Mouse (Mus musculus) olfactory bulb, adult 2 months (tissue): ENCODE results near the gene Rlf. TPM values are rescaled to one million over a fixed set of nuclear protein-coding genes. Genes with fewer than 3 reads are reported as not detected.

Source experiments
- H3K27ac ChIP-seq: fragments of 200-500 bp; 2 replicates; pipeline ENCODE4 v1.5.1; 2012; ENCODE audit warnings: low read depth, low read length; ENCODE audit not compliant: insufficient read depth
- H3K4me1 ChIP-seq: fragments of 200-500 bp; 2 replicates; pipeline ENCODE4 v1.6.1; 2012; ENCODE audit warnings: low read length; ENCODE audit not compliant: control insufficient read depth, insufficient read depth
- H3K4me3 ChIP-seq: fragments of 200-500 bp; 2 replicates; pipeline ENCODE4 v1.5.1; 2012; ENCODE audit warnings: mild to moderate bottlenecking, low read depth, low read length, moderate library complexity; ENCODE audit not compliant: insufficient read depth
- CTCF ChIP-seq: fragments of 200-500 bp; IDR thresholded peaks from 2 replicates; pipeline ENCODE4 v1.5.1; 2012; ENCODE audit warnings: low read depth, mild to moderate bottlenecking, low read length, moderate library complexity; ENCODE audit not compliant: insufficient read depth
- POLR2A ChIP-seq: fragments of 200-500 bp; IDR thresholded peaks from 2 replicates; pipeline ENCODE4 v1.6.1; 2012; ENCODE audit warnings: mild to moderate bottlenecking, low read depth, low read length, moderate library complexity; ENCODE audit not compliant: insufficient read depth
- WGBS: fragments of 180-500 bp; shearing (Covaris S2); methylation state at CpG from one replicate; pipeline ENCODE4 v1.1.7; 2018; 5-methylcytosine and 5-hydroxymethylcytosine counted together
- polyA plus RNA-seq: library from polyadenylated mRNA; stranded (reverse); fragments of >200 nt; gene quantifications from 2 replicates; pipeline ENCODE4 v1.2.4, GENCODE M21; 2012; ENCODE audit warnings: low replicate concordance; ENCODE audit not compliant: missing spikeins, insufficient read depth, insufficient read length

Gene Rlf
- not detected in 2 replicates for polyA plus RNA-seq

DNA sequence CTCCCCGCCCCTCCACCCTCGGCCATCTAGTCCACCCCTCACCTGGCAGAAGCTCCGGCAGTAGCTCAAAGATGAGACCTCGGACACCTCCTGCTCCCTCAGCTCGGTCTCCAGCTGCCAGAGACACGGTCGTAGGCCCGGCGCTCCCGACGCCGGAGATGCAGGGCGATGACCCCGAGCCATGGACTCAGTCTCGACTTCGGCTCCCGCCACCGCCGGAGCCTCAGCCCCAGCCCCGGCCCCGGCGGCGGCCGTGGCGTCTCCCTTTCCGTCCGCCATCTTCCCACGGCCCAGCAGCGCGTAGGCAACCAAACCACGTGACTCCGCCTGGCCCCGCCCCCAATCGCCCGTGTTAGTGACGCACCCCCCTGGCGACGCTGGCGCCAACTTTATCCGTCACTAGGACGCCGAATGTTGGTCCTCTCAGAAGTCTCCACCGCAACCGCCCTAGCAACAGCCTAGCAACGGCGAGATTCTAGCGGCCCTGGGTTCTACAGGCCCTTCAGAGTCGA is at the start of gene Rlf:
Gene Rlf (minus strand): TSS at position 292 of the 512 bp plus-strand sequence.
- peak within 1 kb of the TSS; percentile 78 for H3K4me3 ChIP-seq
- TF ChIP-seq CTCF (no peak), POLR2A (peak; percentile 91)
- peaks cover 4% of the 10 kb centered on the region; the same call in 1 of the 2 replicates for H3K4me1 ChIP-seq
- H3K27ac ChIP-seq: peak within 1 kb of the TSS; percentile 68
- WGBS: under 1% methylated on average over 47 of the region's 48 CpGs

DNA sequence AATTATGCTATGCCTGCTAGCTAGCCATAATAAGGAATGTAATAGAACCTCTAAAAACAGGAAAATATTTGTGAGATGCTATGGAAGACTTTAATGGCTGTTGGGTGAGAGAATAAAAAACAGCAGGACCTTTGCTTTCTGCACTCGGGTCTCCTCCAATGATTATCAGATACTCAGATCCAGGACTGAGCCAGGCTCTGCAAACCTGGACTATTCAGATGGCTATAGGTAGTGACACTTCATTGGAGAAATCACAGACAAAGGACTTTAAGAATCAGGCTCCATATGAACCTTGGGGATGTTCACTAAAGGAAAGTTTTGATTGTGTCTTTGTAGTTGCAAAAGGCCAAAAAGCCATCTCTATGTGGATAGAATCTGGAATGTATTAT is 26.7 kb upstream of the Rlf start:
- H3K27ac ChIP-seq: no peak overlapping the region
- TF ChIP-seq CTCF (no peak), POLR2A (no peak)
- 82% methylated on average over 1 of the region's 1 CpGs for WGBS
- no peak overlapping the region for H3K4me3 ChIP-seq
- no peaks in the 10 kb centered on the region for H3K4me1 ChIP-seq

DNA sequence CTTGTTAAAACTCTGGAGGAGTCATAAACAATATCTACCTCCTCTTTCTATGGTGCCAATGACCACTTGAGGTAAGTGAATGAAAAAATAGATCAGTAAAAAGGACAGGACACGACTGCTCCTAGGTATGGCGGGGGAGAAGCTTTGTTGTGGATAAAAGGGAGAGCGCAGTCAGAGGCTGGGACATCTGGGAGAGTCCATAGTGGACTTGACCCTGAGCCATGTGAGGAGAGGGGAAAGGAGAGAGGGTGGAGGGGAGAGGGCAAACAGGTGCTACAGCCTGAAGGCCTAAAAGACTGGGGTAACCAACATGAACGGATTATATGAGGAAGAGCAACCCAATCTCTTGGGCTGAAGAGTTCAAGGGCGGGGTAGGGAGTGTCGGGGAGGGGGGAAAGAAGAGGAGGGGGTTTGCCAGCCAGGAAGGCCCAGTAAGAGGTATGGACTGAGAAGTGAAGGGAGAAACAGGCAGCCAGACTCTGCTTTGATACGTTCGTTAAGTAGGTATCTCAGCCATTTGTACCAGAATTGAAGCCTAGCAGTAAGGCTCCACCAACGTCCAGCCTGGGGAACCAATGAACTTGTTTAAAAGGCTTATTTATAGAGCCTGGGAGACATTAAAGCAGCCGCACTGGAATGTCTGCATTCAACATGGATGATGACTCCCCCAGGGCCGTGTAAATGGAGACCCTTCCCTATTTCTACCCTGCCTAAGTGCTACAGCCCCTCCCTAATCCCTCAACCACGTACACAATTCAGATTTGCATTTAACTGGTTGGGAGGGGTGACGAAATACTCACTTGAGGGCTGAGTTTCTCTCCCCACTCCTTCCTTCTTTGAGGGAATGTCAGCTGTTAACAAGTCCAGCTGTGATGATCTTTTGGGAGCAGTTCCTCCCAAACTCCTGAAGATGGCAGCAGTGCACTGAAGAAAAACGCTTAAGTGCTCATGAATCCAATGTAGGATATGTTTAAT is 26.0 kb upstream of the Rlf start:
- WGBS: 47% methylated on average over 14 of the region's 14 CpGs
- H3K27ac ChIP-seq: no peak overlapping the region
- TF ChIP-seq POLR2A (no peak), CTCF (no peak)
- no peak overlapping the region for H3K4me3 ChIP-seq
- H3K4me1 ChIP-seq: no peaks in the 10 kb centered on the region

DNA sequence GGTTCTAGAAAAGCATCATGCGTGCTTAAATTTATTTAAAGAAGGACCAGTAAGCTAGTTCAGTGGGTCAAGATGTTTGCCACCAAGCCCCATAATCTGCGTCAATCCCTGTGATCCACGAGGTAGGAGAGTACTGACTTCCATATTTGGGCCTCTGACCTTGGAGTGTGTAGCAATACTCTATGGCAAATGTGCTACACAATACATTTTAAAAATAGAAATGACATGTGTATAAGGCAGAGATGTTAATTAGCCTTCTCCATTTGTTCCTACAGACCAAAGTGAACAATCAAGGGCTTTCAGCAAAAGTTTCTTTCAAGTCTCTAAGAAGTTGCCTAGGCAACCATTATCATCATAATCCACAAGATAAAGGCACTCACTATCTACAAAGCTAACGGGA is 25.0 kb upstream of the Rlf start:
- WGBS: 40% methylated on average over 4 of the region's 4 CpGs
- TF ChIP-seq CTCF (no peak), POLR2A (no peak)
- Histone ChIP-seq H3K4me1 (no peaks in the 10 kb centered on the region), H3K27ac (no peak overlapping the region), H3K4me3 (no peak overlapping the region)

DNA sequence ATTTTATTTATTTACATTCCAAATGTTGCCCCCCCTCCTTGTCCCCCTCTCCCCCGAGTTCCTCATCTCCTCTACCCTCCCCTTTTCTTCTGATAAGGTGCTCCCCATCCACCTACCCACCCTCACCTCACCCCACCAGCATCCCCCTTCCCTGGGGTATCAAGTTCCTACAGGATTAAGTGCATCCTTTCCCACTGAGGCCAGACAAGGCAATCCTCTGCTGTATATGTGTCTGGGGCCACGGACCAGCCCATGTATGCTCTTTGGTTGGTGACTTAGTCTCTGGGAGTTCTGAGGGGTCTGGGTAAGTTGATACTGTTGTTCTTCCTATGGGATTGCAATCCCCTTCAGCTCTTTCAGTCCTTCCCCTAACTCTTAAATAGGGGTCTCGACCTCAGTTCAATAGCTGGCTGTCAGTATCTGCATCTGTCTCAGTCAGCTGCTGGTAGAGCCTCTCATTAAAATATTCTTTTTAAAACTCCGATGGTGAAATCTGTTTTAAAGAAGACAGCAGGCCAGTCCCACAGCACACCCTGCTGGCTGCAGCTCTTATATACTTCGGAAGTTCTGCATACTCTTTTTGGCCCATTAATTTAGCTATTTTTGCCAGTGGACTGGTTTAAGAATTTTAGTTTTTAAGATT is 17.0 kb upstream of the Rlf start:
- peaks cover 5% of the 10 kb centered on the region; the same call in 1 of the 2 replicates for H3K4me1 ChIP-seq
- no peak overlapping the region for H3K27ac ChIP-seq
- 9% methylated on average over 5 of the region's 5 CpGs for WGBS
- H3K4me3 ChIP-seq: no peak overlapping the region
- TF ChIP-seq POLR2A (no peak), CTCF (no peak)

DNA sequence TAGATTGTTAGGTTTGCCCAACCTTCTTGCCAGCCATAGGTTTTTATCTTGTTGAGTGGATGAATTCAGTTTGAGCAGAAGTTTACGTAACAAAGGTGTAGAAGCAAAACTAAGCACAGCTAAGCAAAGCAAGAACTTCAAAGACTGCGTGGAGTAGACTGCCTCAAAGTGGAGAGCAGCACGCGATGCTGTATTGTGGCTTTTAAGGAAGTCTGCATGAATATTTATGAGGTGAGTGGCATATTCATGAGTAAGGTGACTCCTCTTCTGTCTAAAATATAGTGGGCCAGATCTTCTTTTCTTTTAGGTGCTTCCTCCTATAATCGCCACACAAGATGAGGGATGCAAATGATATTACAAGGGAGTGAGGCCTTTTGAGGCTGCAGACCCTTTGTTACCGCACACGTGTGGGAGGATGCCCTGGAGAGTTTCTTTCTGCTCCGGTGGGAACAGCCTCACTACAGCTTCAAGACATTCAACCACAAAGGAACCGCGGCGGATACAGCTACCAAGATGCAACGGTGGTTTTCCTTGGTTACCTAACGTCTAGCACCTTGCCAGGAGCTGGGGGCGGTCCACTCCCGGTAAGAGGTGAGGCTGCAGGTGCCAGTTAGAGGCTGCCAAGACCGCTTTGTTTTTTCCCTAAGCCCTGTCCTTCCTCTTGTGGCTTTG is 16.2 kb upstream of the Rlf start:
- peaks cover 5% of the 10 kb centered on the region; the same call in 1 of the 2 replicates for H3K4me1 ChIP-seq
- H3K27ac ChIP-seq: no peak overlapping the region
- no peak overlapping the region for H3K4me3 ChIP-seq
- 14% methylated on average over 16 of the region's 16 CpGs for WGBS
- TF ChIP-seq CTCF (no peak), POLR2A (no peak)

DNA sequence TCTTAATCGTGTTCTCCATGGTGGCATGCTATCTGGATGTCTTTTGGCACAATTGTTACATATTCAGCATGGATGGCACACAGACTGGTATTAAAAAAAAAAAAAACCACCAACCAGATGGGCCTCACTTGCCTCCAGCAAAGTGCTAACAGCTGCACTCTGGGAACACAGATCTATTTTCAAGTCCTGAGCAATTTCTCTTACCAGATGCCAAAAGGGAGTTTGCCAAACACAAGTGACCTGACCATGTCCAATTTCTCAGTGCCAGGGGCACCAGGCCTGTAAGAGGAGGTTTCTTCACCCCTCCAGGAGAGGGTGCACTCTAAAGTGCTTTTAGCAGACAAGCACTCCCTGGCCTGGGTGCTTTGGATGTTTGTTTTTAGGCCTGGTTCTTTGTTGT is 12.2 kb upstream of the Rlf start:
- WGBS: 18% methylated on average over 1 of the region's 1 CpGs
- no peak overlapping the region for H3K27ac ChIP-seq
- no peak overlapping the region for H3K4me3 ChIP-seq
- peaks cover 5% of the 10 kb centered on the region; the same call in 1 of the 2 replicates for H3K4me1 ChIP-seq
- no peak for TF ChIP-seq POLR2A
- TF ChIP-seq CTCF: no peak

DNA sequence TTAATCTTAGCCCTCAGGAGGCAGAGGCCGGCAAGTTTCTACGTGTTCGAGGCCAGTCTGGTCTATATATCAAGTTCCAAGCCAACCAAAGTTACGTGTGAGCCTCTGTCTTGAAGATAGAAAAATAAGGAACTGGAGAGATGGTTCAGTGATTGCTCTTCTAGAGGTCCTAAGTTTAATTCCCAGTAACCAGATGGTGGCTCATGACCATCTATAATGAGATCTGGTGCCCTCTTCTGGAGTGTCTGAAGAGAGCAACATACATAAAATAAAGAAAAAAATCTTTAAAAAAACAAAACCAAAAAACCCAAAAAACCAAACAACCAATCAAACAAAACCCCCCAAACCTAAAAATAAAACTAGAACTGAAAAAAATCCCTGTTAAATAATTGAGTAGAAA is 10.3 kb upstream of the Rlf start:
- Histone ChIP-seq H3K4me1 (no peaks in the 10 kb centered on the region), H3K4me3 (no peak overlapping the region), H3K27ac (no peak overlapping the region)
- WGBS: 83% methylated on average over 4 of the region's 4 CpGs
- TF ChIP-seq POLR2A: no peak
- TF ChIP-seq CTCF: no peak

DNA sequence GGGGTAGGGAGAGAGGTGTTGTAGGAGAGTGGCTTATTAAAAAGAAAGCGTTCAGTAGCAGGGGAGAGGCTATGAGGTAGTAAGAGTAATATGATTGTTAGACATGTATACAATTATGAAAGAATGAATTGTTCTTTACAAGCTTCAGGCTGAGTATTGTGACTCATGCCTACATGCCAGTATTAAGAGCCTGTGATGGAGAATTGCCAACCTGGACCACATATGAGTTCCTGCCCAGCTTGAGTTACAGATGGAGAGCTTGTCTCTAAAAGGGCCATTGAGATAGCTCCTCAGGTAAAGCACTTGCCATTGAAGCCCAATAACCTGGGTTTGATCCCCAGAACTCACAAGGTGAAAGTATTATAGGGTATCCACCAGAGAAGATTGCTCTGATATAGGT is 8.3 kb upstream of the Rlf start:
- Histone ChIP-seq H3K4me1 (no peaks in the 10 kb centered on the region), H3K4me3 (no peak overlapping the region), H3K27ac (no peak overlapping the region)
- no peak for TF ChIP-seq CTCF
- no peak for TF ChIP-seq POLR2A
- WGBS: 83% methylated on average over 1 of the region's 1 CpGs
